Mouse (Mus musculus) lung, postnatal 0 days (tissue): ENCODE measurements around the gene P2ry14. TPM values are rescaled to one million over a fixed set of nuclear protein-coding genes. Genes with fewer than 3 reads are reported as not detected.

Source experiments
- ATAC-seq: fragments of 200-750 bp; cut with Nextera tagmentation; 2 replicates; pipeline ENCODE4 v1.8.0; 2017; ENCODE audit warnings: moderate library complexity
- DNase-seq: peaks from one replicate; pipeline ENCODE4 v3.0.0-alpha.2; 2016; ENCODE audit warnings: low spot score
- H3K27ac ChIP-seq: fragments of 300-500 bp; sonication (generic); 2 replicates; pipeline ENCODE4 v1.5.1; 2014; ENCODE audit warnings: antibody characterized with exemption, mild to moderate bottlenecking, low read length, mixed read lengths
- H3K27me3 ChIP-seq: fragments of 300-500 bp; sonication (generic); replicated peaks from 2 replicates; pipeline ENCODE4 v1.6.1; 2014; ENCODE audit warnings: low read length, mixed read lengths; ENCODE audit not compliant: insufficient read depth
- H3K36me3 ChIP-seq: fragments of 300-500 bp; sonication (generic); 2 replicates; pipeline ENCODE4 v1.6.1; 2014; ENCODE audit warnings: low read length, mixed read lengths; ENCODE audit not compliant: insufficient read depth
- H3K4me1 ChIP-seq: fragments of 300-500 bp; sonication (generic); 2 replicates; pipeline ENCODE4 v1.6.1; 2014; ENCODE audit warnings: antibody characterized with exemption, low read depth, low read length, mixed read lengths; ENCODE audit not compliant: insufficient read depth
- H3K4me2 ChIP-seq: fragments of 300-500 bp; sonication (generic); replicated peaks from 2 replicates; pipeline ENCODE4 v1.6.1; 2014; ENCODE audit warnings: low read depth, mild to moderate bottlenecking, low read length, moderate library complexity, mixed read lengths
- H3K4me3 ChIP-seq: fragments of 300-500 bp; sonication (generic); 2 replicates; pipeline ENCODE4 v1.5.1; 2014; ENCODE audit warnings: low read depth, low read length
- H3K9ac ChIP-seq: fragments of 300-500 bp; sonication (generic); replicated peaks from 2 replicates; pipeline ENCODE4 v1.6.1; 2014; ENCODE audit warnings: low read depth, mild to moderate bottlenecking
- H3K9me3 ChIP-seq: fragments of 300-500 bp; sonication (generic); 2 replicates; pipeline ENCODE4 v1.6.1; 2016; ENCODE audit warnings: low read length, mixed read lengths
- CTCF ChIP-seq: IDR thresholded peaks from 2 replicates; pipeline ENCODE4 v1.5.1; 2016; ENCODE audit warnings: antibody characterized with exemption, mild to moderate bottlenecking
- EP300 ChIP-seq: IDR thresholded peaks from 2 replicates; pipeline ENCODE4 v1.6.1; 2016; ENCODE audit warnings: antibody characterized with exemption, mild to moderate bottlenecking, control low read depth
- WGBS: fragments of 180-500 bp; shearing (Covaris S2); extraction: QIAGEN DNeasy Blood & Tissue Kit; methylation state at CpG from one replicate; pipeline ENCODE4 v1.1.7; 2014; 5-methylcytosine and 5-hydroxymethylcytosine counted together
- polyA plus RNA-seq: library from polyadenylated mRNA; unstranded; fragments of >200 nt; fragmentation: Nextera tagmentation; extraction: Ambion mirVana; gene quantifications from 2 replicates; pipeline ENCODE4 v1.2.1, GENCODE M21; 2015

P2ry14 gene
- polyA plus RNA-seq, 1 experiment from 2014 or later: 65.2 TPM

- Histone ChIP-seq H3K27ac (no peak overlapping the region), H3K27me3 (no peaks in the 10 kb centered on the region), H3K9me3 (no peaks in the 10 kb centered on the region), H3K36me3 (no peaks in the 10 kb centered on the region), H3K4me2 (no peak overlapping the region), H3K4me1 (no peaks in the 10 kb centered on the region), H3K4me3 (no peak overlapping the region), H3K9ac (no peak overlapping the region)
- ATAC-seq (no peak), DNase-seq (no peak)
- WGBS: 64% methylated on average over 11 of the region's 11 CpGs
- no peak for TF ChIP-seq EP300
- TF ChIP-seq CTCF: no peak
These were observed 60.7 kb downstream of the P2ry14 start for GRCm38 (mm10) chr3:59092702-59093101.

GRCm38 (mm10) chr3:59080919-59081318 lies 72.5 kb downstream of the P2ry14 start:
- Histone ChIP-seq H3K9me3 (no peaks in the 10 kb centered on the region), H3K4me3 (no peak overlapping the region), H3K27me3 (no peaks in the 10 kb centered on the region), H3K9ac (no peak overlapping the region), H3K36me3 (no peaks in the 10 kb centered on the region), H3K4me2 (no peak overlapping the region), H3K27ac (0 out of 2 replicates have a peak overlapping the region, but pooled peaks have one; percentile 20), H3K4me1 (no peaks in the 10 kb centered on the region; the same call in 1 of the 2 replicates)
- DNase-seq: peak; percentile 65
- TF ChIP-seq CTCF (no peak), EP300 (no peak)
- peak; percentile 84 for ATAC-seq
- WGBS: 16% methylated on average over 7 of the region's 7 CpGs

DNA sequence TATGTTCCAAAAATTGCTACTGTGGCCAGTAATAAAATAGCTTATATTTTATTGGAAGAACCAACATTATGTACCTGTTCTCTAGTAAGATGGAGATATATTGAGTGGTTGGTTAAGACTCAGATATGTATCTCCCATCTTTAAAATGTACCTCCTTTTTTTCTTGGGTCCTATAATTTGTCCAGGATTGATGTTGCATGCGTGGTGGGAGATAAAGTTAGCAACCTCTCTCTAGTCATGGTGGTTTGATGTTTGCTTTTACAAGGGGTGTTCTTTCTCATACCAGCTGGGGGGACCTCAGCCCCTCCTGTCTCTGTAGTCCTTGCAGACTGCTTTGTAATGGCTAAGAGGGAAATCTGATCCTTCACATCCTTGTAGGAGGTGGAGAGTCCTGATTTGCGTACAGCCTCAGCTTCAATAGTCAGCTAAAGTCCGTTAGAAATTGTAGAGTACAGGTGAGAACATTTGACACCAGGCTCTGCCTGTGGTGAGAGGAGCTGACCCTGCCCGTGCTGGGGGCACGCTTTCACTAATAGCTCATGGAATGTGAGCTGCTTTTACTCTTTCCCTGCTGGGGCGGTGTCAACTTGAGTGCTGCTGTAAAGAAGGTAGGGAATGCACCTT lies 73.0 kb downstream of the P2ry14 start:
- H3K27ac ChIP-seq: 0 out of 2 replicates have a peak overlapping the region, but pooled peaks have one; percentile 20
- no peaks in the 10 kb centered on the region for H3K9me3 ChIP-seq
- 29% methylated on average over 6 of the region's 6 CpGs for WGBS
- H3K27me3 ChIP-seq: no peaks in the 10 kb centered on the region
- H3K4me1 ChIP-seq: no peaks in the 10 kb centered on the region; the same call in 1 of the 2 replicates
- H3K9ac ChIP-seq: no peak overlapping the region
- DNase-seq (no peak), ATAC-seq (no peak; the same call in 1 of the 2 replicates)
- TF ChIP-seq EP300 (no peak), CTCF (no peak)
- no peaks in the 10 kb centered on the region for H3K36me3 ChIP-seq
- no peak overlapping the region for H3K4me3 ChIP-seq
- no peak overlapping the region for H3K4me2 ChIP-seq

GRCm38 (mm10) chr3:59079327-59079726 lies 74.1 kb downstream of the P2ry14 start:
- Histone ChIP-seq H3K27me3 (no peaks in the 10 kb centered on the region), H3K27ac (no peak overlapping the region)

DNA sequence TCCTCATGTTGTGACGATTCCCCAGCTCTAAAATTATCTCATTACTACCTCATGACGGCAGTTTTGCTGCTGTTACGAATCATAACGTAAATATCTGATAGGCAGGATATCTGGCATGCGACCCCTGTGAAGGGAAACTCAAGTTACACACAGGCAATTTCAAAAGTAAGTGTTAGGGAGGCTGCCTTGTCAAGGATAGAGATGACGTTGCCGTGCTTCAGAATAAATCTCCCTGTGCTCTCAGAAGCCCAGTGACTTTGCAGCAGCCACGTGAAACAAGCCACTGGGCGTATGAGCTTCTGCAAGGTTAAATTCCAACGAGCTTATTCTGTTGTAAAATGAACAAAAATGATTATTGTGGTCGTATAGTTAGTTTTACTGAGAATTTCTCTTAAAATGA lies 74.8 kb downstream of the P2ry14 start:
- 47% methylated on average over 11 of the region's 11 CpGs for WGBS
- Histone ChIP-seq H3K27me3 (no peaks in the 10 kb centered on the region), H3K9me3 (no peaks in the 10 kb centered on the region), H3K4me1 (no peaks in the 10 kb centered on the region; the same call in 1 of the 2 replicates), H3K36me3 (no peaks in the 10 kb centered on the region), H3K4me3 (no peak overlapping the region), H3K4me2 (no peak overlapping the region), H3K27ac (no peak overlapping the region), H3K9ac (no peak overlapping the region)
- ATAC-seq (no peak), DNase-seq (no peak)
- TF ChIP-seq EP300 (no peak), CTCF (no peak)

More at GRCm38 (mm10) chr3:59079327-59079726, 74.1 kb downstream of the P2ry14 start:
- TF ChIP-seq CTCF (peak; percentile 85), EP300 (no peak)
- Histone ChIP-seq H3K9ac (no peak overlapping the region), H3K4me1 (no peaks in the 10 kb centered on the region; the same call in 1 of the 2 replicates), H3K4me2 (no peak overlapping the region), H3K4me3 (no peak overlapping the region), H3K36me3 (no peaks in the 10 kb centered on the region), H3K9me3 (no peaks in the 10 kb centered on the region)
- no peak for ATAC-seq
- DNase-seq: peak; percentile 70
- WGBS: 33% methylated on average over 4 of the region's 4 CpGs

DNA sequence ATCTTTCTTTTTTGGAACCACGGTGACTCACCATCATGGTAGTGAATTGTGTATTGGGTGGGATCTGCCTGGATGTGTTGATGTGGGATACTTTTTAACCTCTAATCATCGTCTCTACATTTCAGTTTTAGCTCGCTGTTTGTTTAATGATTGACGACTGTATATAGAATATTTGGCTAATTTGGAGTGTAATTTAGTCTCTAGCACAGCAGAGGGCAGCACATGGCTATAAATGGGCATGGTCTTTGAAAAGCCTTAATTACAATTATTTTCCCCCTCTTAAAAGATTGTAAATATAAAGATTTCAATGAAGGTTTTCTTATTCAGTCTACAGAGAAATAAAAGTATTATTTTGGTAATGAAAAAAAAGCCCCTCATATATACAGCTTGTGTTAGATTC lies 76.1 kb downstream of the P2ry14 start:
- DNase-seq: peak; percentile 43
- 29% methylated on average over 4 of the region's 4 CpGs for WGBS

More for the DNA sequence above, 76.1 kb downstream of the P2ry14 start:
- Histone ChIP-seq H3K4me3 (no peak overlapping the region), H3K27ac (no peak overlapping the region), H3K4me1 (no peaks in the 10 kb centered on the region; the same call in 1 of the 2 replicates), H3K9me3 (no peaks in the 10 kb centered on the region), H3K9ac (no peak overlapping the region), H3K4me2 (no peak overlapping the region), H3K27me3 (no peaks in the 10 kb centered on the region), H3K36me3 (no peaks in the 10 kb centered on the region)
- TF ChIP-seq EP300 (no peak), CTCF (peak; percentile 63)
- ATAC-seq: no peak
